In the genomic region with DNA sequence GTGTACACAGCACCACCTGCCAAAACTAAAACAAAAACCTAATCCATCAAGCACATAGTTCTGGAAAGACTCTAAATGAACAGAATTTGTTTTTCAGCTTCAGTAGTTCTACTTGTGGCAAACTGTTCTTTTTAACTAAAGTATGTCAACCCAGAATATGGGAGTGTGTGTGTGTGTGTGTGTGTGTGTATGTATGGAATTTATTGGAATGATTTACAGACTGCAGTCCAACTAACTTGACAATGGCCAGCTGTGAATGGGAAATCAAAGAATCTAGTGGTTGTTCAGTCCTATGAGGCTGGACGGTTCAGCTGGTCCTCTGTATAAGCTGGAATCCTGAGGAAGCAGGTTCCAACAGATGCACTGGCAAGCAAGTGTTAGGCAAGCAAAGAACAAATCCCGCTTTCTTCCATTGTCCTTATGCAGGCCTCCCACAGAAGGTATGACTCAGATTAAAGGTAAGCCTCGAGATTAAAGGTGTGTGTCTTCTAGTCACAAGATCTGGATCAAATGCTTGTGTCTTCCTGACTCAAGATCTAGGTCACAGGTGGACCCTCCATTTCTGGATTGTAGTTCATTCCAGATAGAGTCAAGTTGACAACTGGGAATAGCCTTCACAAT, we compare ENCODE assay signal across 8 mouse cellular contexts.
"Had no signal": no experiment of that assay in that cellular context is flagged by ENCODE, and none has a peak within 500 bp of the region (broad histone marks: within the 10 kb centered on the region; RNA-seq: fewer than 3 reads in every experiment).

No protein-coding gene starts in this region.

- H3K36me3 ChIP-seq: limb, embryonic 15.5 days; liver, embryonic 12.5 days; midbrain, embryonic 10.5 days; neural tube, embryonic 12.5 days had no signal

- H3K4me3 ChIP-seq: limb, embryonic 15.5 days; liver, embryonic 12.5 days; midbrain, embryonic 10.5 days; neural tube, embryonic 12.5 days had no signal

- H3K27me3 ChIP-seq: limb, embryonic 15.5 days; liver, embryonic 12.5 days; neural tube, embryonic 12.5 days had no signal

- H3K27ac ChIP-seq: limb, embryonic 15.5 days; liver, embryonic 12.5 days; midbrain, embryonic 10.5 days; neural tube, embryonic 12.5 days had no signal

- DNase-seq: layer of hippocampus, postnatal 36 days; midbrain, embryonic 14.5 days; right cerebral cortex, postnatal 4 days; spleen, adult 18-20 months had no signal

- H3K9ac ChIP-seq: limb, embryonic 15.5 days; liver, embryonic 12.5 days; neural tube, embryonic 12.5 days had no signal

- H3K4me2 ChIP-seq: limb, embryonic 15.5 days; liver, embryonic 12.5 days; neural tube, embryonic 12.5 days had no signal

- H3K9me3 ChIP-seq: limb, embryonic 15.5 days; liver, embryonic 12.5 days; midbrain, embryonic 10.5 days; neural tube, embryonic 12.5 days had no signal

- H3K4me1 ChIP-seq: limb, embryonic 15.5 days; liver, embryonic 12.5 days; midbrain, embryonic 10.5 days; neural tube, embryonic 12.5 days had no signal

- ATAC-seq: liver, embryonic 12.5 days had no signal
